Mouse (Mus musculus): ENCODE measurements around the gene Mical2.

The Mical2 gene

GRCm38 (mm10) chr7:112413286-112413685 lies 187.6 kb downstream of the Mical2 start:
- no peak for DNase-seq

DNA sequence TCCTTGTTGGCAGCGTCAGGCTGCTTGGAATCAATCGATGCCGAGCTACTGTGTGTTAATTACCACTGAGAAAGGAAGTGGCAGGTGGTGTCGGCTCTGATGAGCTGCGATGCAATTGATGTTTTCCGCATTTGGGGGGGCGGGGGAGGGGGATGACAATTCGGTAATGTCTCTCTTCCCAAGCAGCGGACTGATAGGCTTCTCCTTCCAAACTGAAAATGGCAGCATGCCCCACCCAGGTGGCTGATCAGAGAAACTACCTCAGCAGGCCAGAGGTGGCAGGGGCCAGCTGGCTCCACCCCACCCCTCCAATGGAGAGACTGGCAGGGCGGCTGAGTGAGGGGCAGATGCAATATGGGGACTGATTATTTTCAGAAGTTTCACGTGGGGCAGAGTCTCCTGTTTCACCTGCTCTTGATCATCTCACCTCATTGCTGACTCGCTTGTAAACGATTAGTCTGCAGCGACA lies 190.4 kb downstream of the Mical2 start:
- no peak for DNase-seq

- no peak for DNase-seq
Measured at GRCm38 (mm10) chr7:112416730-112417513, 191.3 kb downstream of the Mical2 start.

DNA sequence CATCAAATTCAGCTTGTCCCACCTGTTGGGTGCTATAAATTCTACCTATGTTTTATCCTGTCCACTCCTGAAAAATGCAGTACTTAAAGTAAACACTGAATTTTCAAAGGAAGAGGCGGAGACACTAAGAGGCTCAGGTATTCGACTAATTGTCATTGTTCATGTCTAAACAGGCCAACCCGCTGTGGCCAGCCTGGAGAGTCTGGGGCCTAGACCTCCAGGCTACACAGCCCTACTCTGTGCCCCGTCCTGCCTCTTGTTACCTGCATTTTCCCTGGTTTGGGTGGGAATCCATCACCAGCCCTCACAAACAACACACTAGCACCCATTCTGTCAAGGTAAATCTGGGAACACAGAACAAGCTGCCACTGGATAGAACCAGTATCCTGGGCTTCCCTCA lies 191.9 kb downstream of the Mical2 start:
- no peak for DNase-seq

DNA sequence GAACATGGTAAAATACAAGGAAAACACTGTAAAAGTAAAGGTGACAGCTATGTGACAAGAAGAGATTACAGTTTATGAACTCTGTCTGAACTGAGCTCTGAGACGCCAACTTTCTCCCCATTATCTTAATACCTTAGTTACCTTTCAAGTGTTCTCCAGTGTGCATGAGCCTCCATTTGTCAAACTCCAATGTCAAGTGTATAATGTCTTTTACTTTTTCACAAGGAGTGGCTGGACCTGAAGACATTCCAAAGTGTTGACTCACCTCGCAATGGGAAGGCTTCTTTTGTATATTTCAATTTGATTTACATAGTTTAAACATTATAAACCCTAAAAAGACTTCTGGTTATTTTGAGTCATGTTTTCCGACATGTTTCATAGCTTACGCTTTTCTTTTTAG lies 197.8 kb downstream of the Mical2 start:
- DNase-seq = no peak

GRCm38 (mm10) chr7:112426811-112427210 lies 201.2 kb downstream of the Mical2 start:
- DNase-seq = no peak

GRCm38 (mm10) chr7:112427357-112428157 lies 201.9 kb downstream of the Mical2 start, which contains the start of gene Parva:
Parva (plus strand) TSS chr7:112427505.
- peak; percentile 76 for DNase-seq

DNA sequence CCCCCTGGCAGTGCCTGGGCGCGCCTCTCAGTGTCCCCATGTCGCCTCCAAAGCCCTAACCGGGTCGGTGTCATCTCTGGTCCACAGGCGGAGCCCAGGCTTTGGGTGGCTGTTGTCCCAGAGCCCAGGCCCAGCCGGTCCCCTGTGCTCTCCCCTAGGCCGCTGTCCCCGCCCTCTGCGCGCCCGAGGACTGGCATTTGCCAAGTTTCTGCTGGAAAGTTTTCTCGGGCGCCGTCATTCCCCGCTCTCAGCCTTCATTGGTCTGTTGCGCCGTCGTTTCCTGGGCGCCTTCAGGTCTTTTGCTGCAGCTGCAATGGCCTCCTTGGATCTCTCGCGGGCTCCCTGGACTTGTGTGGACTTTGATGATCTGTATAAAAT lies 202.5 kb downstream of the Mical2 start:
- peak; percentile 80 for DNase-seq

- DNase-seq = no peak
Measured at GRCm38 (mm10) chr7:112439846-112440245, 214.2 kb downstream of the Mical2 start.

DNA sequence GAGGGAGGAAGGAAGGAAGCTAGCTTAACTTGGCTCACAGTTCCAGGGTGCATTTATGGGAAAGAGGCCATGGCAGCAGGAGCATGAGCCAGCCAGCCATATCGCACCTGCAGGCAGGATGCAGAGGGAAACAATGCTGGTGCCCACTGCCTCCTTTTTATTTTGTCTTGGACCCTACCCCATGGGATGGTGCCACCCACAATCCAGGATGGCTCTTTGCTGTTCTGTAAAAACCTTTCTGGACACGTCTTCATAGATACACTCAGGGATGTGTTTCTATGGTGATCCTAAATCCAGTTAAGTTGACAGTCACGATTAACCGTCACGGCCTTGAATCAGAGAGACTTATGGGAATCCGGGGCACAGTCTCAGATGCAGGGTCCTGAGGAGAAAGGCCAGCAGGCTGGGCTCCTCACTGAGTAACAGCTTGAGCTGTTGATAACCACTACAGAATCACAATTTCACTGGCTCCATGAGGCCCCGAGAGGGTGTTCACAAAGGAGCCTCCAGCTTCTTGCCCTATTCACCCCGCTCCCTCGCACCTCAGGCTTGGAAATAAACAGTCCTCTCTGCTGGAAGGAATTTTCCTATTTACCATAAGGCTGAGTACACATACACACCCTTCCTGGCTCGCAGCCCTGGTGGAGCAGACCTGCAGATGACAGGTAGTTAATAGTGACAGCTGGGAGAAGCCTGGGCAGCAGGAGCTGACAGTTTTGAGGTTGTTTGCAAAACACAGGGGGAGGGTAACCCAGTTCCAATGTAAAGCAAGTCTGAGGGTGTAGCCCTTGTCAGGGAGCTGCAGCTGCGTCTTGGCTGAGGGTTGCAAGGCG lies 218.7 kb downstream of the Mical2 start:
- DNase-seq = peak; percentile 89

DNA sequence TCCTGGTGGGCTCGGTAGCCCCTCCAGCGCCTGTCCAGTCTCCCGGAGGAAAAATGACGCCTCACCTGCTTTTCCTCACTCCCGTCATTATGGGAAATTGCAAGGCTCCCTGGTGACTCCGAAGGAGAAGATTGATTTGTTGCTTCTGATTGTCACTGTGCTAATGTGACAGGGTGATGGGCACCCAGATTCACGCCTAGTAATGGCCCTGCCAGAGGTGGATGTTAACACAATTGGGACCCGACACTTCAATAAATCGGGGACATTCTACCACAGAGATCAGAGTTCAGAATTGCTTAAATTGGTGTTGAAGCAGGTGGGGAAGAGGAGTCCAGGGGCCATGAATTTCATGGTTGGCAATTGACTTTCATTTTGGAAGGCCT lies 219.3 kb downstream of the Mical2 start:
- DNase-seq = no peak

DNA sequence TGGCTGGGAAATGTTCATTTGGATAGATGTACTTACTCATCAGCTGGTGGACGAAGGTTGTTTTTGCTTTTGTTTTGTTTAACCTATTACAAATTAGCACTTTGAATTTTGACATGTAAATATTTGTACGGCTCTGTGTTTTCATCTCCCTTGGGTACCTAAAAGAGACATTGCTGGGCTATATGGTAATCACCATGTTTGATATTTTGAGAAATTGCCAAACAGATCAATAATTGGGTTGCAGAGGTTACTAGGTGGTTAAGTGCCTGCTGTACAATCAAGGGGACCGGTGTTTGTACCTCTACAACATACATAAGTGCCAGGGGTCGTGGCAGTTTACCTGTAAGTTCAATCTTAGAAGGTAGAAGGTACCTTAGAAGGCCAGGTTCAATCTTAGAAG lies 220.8 kb downstream of the Mical2 start:
- no peak for DNase-seq

DNA sequence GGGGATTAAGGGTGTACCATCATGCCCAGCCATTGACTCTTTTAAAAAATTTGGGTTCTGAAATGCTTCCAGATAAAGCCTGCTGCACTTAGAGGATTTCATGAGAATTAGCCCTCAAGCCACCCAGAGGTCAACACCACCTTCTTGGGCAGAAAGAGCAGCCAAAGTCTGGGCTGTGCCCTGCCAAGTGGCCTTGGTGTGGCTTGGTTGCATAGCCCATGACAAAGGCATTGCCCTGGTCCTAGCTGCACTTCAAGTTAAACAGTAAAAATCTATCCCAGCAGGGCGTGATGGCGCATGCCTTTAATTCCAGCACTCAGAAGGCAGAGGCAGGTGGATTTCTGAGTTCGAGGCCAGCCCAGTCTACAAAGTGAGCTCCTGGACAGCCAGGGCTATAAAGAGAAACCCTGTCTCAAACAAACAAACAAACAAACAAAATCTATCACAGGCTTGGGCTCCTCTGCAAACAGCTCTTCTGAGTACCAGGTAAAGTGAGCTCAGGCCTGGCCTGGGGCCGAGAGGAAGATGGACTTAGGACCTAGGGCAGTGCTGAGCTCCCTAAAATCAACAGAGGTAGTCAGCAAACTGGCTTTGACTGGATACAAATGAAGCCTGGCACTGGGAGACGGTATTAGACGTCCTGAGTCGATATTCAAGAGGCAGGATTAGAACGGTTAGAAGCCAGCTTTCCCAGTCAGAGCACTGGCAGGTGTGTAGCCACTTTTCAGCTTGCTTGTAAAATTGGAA lies 224.5 kb downstream of the Mical2 start:
- no peak for DNase-seq

DNA sequence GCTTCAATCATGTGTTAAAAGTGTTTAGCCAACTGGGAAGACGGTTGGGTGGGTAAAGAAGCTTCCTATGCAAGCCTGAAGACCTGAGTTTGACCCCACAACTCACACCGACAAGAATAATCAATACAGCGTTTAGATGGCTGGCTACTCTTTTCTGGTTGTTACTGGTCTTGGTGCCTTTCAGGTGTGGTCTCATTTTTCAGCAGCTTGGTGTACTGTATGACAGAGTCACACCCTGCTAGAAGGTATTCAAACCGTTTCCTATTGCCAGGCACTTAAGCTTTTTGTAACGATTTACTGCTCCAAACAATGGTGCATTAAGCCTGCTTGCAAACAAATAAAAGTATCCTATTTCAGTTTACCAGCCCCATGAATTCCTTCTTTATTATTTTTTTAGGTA lies 226.8 kb downstream of the Mical2 start:
- no peak for DNase-seq

DNA sequence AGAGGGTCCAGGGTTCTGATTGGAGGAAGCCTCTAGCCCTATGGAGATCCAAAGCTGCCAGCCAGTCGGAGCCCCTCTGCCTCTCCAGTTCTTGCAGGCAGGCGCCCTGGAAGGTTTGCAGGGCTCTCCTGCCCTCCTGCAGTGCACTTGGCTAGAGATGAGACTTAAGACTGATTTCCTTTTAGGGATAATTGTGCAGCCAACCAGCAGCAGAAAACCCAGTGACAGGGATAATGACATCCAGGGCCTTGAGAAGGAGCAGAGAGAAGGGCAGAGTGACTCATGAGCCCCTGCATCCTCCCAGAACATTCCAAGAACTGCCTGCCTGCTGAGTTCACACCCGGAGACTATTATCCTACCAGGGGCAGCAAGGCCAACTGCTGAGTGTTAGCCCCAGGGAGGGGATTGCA lies 228.2 kb downstream of the Mical2 start:
- no peak for DNase-seq

DNA sequence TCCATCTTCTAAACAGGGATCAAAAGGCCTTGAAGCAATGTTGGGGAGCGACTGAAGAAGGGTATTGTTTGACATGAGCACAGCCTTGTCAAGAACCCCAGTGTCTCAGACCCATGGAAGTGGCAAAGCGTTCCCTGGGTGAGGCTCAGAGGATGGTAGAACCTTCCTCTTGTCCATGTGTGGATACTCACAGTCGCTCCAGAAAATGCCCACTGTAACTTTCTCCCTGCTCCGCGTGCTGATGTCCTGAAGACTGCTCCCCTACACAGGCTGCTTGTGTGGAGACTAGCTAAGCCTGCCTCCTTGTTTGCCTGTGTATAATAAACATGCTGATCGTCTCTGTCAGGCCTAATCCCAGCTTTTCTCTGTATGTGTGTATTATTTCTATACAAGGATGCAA lies 228.7 kb downstream of the Mical2 start:
- DNase-seq = no peak

DNA sequence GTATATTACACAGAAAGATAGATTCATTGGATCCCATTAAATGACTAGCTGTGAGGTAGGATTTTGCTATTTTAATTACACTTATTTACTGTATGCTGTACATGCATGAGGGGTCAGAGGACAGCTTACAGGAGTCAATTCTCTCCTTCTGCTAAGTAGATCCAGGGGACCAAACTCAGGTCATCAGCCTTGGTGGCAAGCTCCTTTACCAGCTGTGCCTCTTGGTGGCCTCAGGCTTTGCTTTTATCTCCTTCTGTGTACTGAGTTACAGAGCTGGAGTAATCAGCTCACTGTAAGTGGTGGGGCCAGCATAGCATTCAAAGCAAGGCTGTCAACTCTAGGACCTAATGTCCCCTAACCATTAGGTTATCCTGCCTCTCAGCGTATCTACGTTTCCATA lies 229.3 kb downstream of the Mical2 start:
- no peak for DNase-seq

- DNase-seq = no peak
Measured at GRCm38 (mm10) chr7:112455566-112456110, 230.0 kb downstream of the Mical2 start.

DNA sequence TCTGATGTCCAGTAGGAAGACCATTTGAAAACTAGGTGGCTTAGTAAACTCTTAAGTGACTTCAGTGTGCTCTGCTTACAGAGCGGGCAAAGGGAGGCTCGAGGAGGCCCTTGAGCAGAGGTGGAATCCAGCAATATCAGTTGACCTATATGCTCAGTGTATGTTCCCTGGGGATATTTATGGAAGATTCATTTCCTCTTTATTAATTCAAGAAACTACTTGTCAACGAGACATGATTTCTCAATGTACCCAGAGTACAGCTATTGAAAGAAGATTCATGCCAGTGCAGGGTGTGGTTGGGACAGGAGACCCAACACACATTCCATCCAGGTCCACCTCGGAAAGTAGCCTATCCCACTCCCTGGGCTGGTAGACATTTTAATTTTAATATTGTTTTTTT lies 231.7 kb downstream of the Mical2 start:
- DNase-seq = no peak

GRCm38 (mm10) chr7:112457920-112458319 lies 232.3 kb downstream of the Mical2 start:
- DNase-seq = no peak

GRCm38 (mm10) chr7:112458440-112458839 lies 232.8 kb downstream of the Mical2 start:
- peak; percentile 78 for DNase-seq
